Mouse (Mus musculus) cerebellum, adult (tissue): Measurements from ENCODE around the gene Bco1.
A peak's percentile ranks its signal among the peaks of the same experiment; 100 is the strongest.

Experiments used
- ATAC-seq: cut with Nextera tagmentation; 2 replicates; pipeline ENCODE4 v1.9.2; 2017; ENCODE audit warnings: mild to moderate bottlenecking, moderate library complexity, mixed read lengths; ENCODE audit not compliant: insufficient number of reproducible peaks, low FRiP score, low TSS enrichment

Bco1 gene

GRCm38 (mm10) chr8:117136351-117136750, 40.7 kb downstream of the Bco1 start:
- ATAC-seq = no peak

- no peak for ATAC-seq
Measured at GRCm38 (mm10) chr8:117136763-117137162, 41.1 kb downstream of the Bco1 start.

DNA sequence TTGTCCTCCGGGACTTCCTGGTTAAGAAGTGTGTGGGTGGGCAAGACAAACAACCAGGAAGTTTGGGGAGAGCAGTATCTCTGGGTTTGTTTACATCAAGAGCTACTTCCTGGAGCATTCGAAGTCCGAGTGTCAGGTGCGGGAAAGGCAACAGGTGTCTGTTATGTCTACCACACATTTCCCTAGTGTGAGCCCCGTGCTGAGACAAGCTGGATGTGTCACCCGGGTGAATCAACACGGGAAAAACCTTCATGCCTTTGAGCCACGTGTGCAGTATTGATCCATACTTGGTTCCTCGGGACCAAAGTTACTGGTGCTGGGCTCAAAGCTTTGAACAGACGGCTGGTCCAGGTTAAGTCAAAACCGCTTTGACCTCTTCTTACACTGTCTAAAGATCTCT, 41.7 kb downstream of the Bco1 start:
- no peak for ATAC-seq

GRCm38 (mm10) chr8:117148520-117148919, 52.9 kb downstream of the Bco1 start:
- ATAC-seq = no peak

DNA sequence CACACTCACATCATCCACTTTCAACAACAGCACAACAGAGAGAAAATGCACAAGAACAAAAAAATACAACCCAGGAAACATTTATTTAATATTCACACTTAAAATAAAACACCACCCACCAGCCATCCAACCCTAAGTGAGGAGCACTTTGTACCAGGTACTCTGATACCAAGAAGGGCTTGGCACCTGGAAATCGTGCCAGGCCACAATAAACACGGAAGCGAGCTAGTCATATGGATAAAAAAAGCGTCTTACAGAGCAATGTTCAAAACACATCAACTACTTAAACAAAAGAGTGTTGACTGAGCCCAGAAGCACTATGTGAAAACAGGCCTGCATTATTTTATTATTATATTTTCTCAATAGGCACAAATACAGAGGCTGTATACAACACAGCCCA, 60.5 kb downstream of the Bco1 start:
- no peak for ATAC-seq

DNA sequence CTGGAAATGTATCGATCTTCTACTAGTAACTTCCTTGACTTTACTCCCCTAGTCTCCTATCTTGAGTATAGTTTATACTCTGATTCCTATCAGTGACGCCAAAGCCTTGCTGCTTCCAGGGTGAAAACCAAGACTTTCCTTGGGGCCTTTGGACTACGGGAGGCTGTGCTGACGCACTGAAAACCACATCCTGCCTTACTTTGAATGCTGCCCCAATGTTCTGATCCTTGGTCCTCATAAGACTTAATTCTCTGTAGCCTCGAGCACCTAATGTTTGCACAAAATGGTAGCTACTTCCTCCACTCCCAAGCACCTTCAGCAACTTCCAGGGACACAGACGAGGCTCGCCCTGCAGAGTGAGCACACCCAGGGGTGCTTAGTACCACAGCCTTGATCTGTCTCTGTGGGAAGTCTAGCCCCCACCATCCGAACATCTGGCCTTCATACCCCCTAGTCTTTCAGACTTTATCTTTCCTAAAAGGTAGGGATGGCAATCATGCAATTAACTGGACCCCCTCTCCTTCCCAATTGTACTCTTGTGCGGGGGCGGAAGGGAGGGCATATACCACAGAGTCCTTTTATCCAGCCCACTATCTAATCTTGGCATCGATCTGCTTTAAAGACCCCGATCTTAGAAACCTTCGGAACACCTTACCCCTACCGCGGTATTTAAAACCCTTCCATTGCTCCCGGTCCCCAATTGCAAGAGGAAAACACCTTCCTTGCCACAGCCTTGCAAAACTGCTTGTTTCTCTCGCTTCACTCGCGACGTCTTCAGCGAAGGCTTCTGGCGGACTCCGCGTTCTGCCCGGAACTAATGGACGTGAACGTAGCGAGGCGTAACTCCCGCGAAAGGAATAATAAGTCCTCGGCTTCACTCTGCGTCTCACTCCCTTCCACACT, 61.5 kb downstream of the Bco1 start:
- ATAC-seq = 0 out of 2 replicates have a peak, but pooled peaks have one; percentile 2

DNA sequence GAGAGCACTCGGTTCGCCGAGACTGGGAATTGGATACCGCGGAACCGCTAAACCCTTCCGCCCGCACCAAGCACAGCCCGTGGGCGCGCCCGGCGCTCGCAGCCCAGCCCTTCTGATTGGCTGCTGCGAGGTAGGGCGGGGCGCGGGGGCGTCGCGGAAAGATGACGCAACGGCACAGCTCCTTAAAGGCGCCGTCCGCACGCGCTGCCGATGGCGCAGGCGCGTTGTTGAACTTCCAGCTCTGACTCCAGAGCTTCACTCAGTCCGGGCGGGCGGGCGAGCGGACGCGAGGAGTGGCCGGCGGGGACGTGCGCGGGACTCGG, 62.1 kb downstream of the Bco1 start:
- ATAC-seq = peak; percentile 91

- peak; percentile 18 for ATAC-seq
Measured at GRCm38 (mm10) chr8:117158135-117158761, 62.6 kb downstream of the Bco1 start, which contains the start of gene Gan. TSS of gene Gan (plus strand) at chr8:117158135.

DNA sequence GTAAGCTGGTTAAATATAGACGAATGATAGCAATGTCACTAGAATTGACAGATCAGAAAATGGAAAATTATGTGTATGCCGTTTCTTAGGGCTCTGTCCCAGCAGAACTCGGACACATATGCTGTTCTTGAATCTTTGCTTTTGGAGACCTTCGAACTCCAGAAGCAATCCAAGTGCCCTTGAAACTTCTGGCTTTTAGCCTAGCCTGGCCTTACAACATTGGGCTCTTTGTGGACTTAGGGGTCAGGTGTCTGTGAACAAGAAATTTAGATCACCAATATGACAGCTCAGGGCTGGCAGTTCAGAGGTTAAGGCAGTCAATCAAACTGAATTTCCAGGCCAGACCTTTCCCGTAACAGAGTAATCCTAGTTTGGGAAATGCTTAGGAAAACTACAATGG, 63.4 kb downstream of the Bco1 start:
- no peak for ATAC-seq

DNA sequence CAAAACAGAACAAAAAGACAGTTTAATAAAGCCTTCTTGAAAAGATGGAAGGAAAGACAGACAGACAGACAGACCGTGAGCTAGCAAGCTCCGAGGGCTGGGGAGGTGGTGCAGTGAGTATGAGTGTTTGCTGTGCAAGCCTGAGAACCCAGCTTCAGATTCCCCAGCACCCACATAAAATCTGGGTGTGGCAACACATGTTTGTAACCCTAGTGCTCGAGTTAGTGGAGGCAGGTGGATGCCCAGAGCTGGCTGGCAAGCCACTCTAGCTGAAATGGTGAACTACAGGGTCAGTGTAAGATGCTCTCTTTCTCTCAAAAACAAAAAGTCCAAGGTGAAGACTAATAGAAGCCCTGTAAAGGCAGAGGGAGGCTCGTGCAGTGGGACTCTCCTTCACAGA, 69.3 kb downstream of the Bco1 start:
- no peak for ATAC-seq

- ATAC-seq = no peak
Measured at GRCm38 (mm10) chr8:117165542-117165941, 69.9 kb downstream of the Bco1 start.

- no peak for ATAC-seq
Measured at GRCm38 (mm10) chr8:117166515-117166914, 70.9 kb downstream of the Bco1 start.

DNA sequence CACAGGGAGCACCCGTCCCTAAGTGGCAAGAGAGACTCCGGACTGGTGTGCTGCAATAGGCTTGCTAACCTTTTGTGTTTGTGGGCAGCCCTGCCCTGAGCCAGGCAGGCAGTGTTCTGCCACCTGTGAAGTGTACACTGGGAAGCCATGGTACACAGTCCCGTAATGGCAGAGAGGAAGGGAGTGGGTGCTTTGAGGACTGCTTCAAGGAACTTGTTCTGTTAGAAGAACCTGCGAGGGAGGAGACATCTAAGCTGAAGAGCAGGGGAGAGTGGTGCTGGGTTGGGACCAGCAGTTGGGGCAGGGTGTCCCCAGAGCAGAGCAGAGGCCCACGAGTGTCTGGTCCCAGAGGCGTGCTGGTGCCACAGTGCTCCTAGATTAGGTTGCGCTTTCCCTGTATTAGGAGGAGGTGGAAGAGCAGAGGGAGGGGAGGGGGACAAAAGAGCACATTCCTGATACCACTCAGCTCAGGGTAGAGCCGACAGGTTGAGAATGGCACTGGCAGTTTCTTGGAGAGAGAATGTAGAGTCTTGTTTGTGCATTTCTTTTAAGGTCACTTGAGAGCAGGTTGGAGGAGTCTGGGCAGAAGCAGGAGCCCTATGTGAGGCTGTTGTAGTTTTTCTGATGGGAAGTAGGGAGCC, 71.7 kb downstream of the Bco1 start:
- no peak for ATAC-seq

- ATAC-seq = no peak
Measured at GRCm38 (mm10) chr8:117168378-117168777, 72.7 kb downstream of the Bco1 start.

DNA sequence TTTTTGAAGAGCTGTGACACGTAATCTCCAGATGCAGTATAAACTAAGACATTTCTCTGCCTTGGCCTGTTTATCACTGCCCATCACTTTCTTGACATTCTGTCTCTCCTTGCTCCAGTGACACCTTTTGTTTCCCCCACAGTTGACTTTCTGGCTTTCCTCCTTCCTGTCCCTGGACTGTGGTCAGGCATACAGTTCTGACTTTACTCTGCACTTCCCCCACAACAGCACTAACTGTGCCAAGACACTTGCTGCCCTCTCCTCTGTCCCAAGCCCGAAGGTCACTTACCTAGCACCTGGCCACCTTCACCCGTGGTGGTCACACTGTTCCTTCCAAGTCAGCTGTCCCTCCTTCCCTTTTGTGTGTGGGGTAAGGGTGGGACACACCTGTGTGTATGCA, 76.2 kb downstream of the Bco1 start:
- no peak for ATAC-seq

GRCm38 (mm10) chr8:117172904-117173303, 77.2 kb downstream of the Bco1 start:
- 0 out of 2 replicates have a peak, but pooled peaks have one; percentile 41 for ATAC-seq

DNA sequence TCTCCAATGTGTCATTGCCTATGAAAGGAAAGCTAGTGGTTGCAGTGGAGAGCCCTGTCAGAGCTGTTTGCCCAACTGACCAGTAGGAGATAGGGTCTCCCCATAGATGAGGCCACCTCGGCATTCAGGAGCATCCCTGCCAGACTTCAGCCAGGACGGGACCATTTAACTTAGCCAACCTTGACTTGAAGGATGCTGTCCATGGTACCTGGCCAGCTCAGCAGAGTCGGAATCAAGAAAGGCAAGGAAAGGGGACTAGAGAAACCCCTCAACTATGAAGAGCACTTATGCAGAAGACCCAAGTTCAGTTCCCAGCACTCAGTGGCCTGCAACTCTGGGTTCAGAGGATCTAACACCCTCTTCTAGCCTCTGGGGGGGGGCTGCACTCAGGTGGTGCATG, 78.0 kb downstream of the Bco1 start:
- ATAC-seq = no peak

- ATAC-seq = no peak
Measured at GRCm38 (mm10) chr8:117174536-117174935, 78.9 kb downstream of the Bco1 start.

DNA sequence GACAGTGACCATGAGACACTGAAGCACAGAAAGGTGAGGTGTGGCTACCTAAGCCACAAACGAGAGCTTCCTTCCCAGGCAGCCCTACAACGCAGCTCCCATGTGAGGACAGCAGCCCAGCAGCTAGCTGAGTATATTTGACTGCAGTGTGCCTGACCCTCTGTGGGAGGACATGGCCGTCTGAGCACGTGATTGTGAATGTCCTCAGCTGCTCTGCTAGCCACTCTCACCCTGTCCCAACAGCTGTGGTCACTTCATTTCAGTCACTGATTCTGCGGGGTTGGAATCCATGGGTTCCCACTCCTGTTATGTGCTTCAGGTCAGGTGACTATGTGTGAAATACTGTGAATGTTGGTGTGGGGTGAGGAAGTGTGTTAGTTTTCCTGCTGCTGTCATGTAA, 80.7 kb downstream of the Bco1 start:
- no peak for ATAC-seq

DNA sequence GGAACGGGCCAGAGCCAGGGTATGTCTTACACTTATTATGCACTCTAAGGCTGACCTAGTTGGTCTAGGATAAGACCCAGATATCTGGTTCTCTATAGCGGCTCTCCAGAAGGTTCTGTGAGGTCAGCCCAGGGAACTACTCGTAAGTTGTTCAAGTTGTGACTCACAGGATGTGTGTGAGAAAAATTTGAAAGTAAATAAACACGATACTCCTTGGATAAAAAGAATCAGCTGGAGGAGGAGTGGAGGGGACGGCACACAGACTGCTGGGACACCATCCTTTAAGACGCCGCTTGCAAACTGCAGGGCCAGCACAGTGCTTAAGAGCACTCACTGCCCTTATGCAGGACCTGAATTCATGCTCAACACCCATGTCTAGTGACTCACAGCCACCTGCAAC, 81.6 kb downstream of the Bco1 start:
- no peak for ATAC-seq

- ATAC-seq = no peak
Measured at GRCm38 (mm10) chr8:117178039-117178438, 82.4 kb downstream of the Bco1 start.
